Mouse (Mus musculus) liver, adult 2 months (tissue): Measurements from ENCODE around the gene Clic1. TPM values are rescaled to one million over a fixed set of nuclear protein-coding genes. Genes with fewer than 3 reads are reported as not detected.

Experiments
- DNase-seq: peaks from one replicate; pipeline ENCODE4 v3.0.0-alpha.2; 2011; ENCODE audit warnings: low read depth, low spot score; ENCODE audit errors: extremely low read depth
- H3K27ac ChIP-seq: fragments of 200-500 bp; replicated peaks from 2 replicates; pipeline ENCODE4 v1.5.1; 2012; ENCODE audit warnings: low read depth, mild to moderate bottlenecking, control low read depth, inconsistent platforms, low read length; ENCODE audit not compliant: insufficient read depth
- H3K27me3 ChIP-seq: fragments of 200-500 bp; 2 replicates; pipeline ENCODE4 v1.6.1; 2012; ENCODE audit warnings: mild to moderate bottlenecking, moderate library complexity, low read length, inconsistent platforms; ENCODE audit not compliant: control insufficient read depth, insufficient read depth
- H3K36me3 ChIP-seq: fragments of 200-500 bp; 2 replicates; pipeline ENCODE4 v1.6.1; 2012; ENCODE audit warnings: low read length, inconsistent platforms; ENCODE audit not compliant: control insufficient read depth, insufficient read depth
- H3K4me1 ChIP-seq: fragments of 200-500 bp; 2 replicates; pipeline ENCODE4 v1.6.1; 2011; ENCODE audit warnings: low read length; ENCODE audit not compliant: control insufficient read depth, insufficient read depth
- H3K4me3 ChIP-seq: fragments of 200-500 bp; 2 replicates; pipeline ENCODE4 v1.5.1; 2011; ENCODE audit warnings: low read depth, mild to moderate bottlenecking, control low read depth, low read length, moderate library complexity; ENCODE audit not compliant: insufficient read depth
- H3K79me2 ChIP-seq: fragments of 200-500 bp; 2 replicates; pipeline ENCODE4 v1.6.1; 2012; ENCODE audit warnings: inconsistent platforms, mild to moderate bottlenecking, low read length, moderate library complexity; ENCODE audit not compliant: control insufficient read depth, insufficient read depth
- H3K9ac ChIP-seq: fragments of 200-500 bp; 2 replicates; pipeline ENCODE4 v1.6.1; 2012; ENCODE audit warnings: low read depth, mild to moderate bottlenecking, control low read depth, inconsistent platforms, low read length
- CTCF ChIP-seq: fragments of 200-500 bp; IDR thresholded peaks from 2 replicates; pipeline ENCODE4 v1.5.1; 2011; ENCODE audit warnings: low read depth, low read length, control low read depth
- POLR2A ChIP-seq: fragments of 200-500 bp; IDR thresholded peaks from 2 replicates; pipeline ENCODE4 v1.6.1; 2011; ENCODE audit warnings: low read length, control low read depth; ENCODE audit not compliant: insufficient read depth; ENCODE audit errors: extremely low read depth
- WGBS: fragments of 180-500 bp; shearing (Covaris S2); methylation state at CpG from one replicate; pipeline ENCODE4 v1.1.7; 2018; 5-methylcytosine and 5-hydroxymethylcytosine counted together
- polyA plus RNA-seq: library from polyadenylated mRNA; depleted of rRNA; stranded (reverse); fragments of >200 nt; gene quantifications from 2 replicates; pipeline ENCODE4 v1.2.3, GENCODE M21; 2012
- total RNA-seq: library from RNA; depleted of rRNA; stranded (reverse); fragments of >200 nt; gene quantifications from 2 replicates; pipeline ENCODE4 v1.2.3, GENCODE M21; 2014

The Clic1 gene
- total and polyA plus RNA-seq, 2 experiments = 16.8 to 20.3 TPM

DNA sequence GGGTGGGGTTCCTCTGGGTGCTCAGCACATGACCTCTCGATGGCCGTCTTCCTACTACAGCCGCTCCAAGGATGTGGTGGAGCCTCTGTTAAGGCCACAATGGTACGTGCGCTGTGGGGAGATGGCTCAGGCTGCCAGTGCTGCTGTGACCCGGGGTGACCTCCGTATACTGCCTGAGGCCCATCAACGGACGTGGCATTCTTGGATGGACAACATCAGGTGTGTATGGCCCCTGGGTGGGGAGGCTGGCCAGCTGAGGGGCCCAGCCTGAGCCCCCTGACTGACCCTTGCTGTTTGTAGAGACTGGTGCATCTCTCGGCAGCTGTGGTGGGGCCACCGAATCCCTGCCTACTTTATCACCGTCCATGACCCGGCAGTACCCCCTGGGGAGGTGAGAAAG is 37.3 kb upstream of the Clic1 start:
- Histone ChIP-seq H3K27me3 (no peaks in the 10 kb centered on the region), H3K27ac (no peak overlapping the region), H3K9ac (no peak overlapping the region), H3K4me3 (no peak overlapping the region), H3K36me3 (peaks cover 5% of the 10 kb centered on the region; the same call in 1 of the 2 replicates), H3K79me2 (no peaks in the 10 kb centered on the region), H3K4me1 (no peaks in the 10 kb centered on the region)
- no peak for TF ChIP-seq CTCF
- TF ChIP-seq POLR2A = no peak
- no peak for DNase-seq
- WGBS = 89% methylated on average over 13 of the region's 13 CpGs

DNA sequence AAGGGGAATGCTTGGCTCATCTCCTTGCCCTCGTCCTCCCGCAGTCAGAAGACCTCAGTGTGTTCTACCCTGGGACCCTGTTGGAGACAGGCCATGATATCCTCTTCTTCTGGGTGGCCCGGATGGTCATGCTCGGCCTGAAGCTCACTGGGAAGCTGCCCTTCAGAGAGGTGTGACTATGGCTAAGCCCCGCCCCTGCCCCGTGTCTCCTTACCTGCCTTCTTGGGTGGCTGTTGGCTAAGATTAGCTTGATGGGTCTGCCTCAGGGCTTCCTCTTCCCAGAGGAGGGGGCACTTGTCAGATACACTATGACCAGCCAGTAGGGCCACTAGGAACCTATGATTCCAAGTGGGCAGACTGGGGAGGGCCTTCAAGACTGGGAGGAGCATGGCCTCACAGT is 36.5 kb upstream of the Clic1 start:
- no peak overlapping the region for H3K9ac ChIP-seq
- H3K27me3 ChIP-seq = no peaks in the 10 kb centered on the region
- H3K36me3 ChIP-seq = peaks cover 2% of the 10 kb centered on the region; the same call in 1 of the 2 replicates
- H3K79me2 ChIP-seq = no peaks in the 10 kb centered on the region
- H3K4me1 ChIP-seq = no peaks in the 10 kb centered on the region
- no peak for DNase-seq
- WGBS = 87% methylated on average over 6 of the region's 6 CpGs
- no peak overlapping the region for H3K27ac ChIP-seq
- no peak overlapping the region for H3K4me3 ChIP-seq
- TF ChIP-seq POLR2A (no peak), CTCF (no peak)

DNA sequence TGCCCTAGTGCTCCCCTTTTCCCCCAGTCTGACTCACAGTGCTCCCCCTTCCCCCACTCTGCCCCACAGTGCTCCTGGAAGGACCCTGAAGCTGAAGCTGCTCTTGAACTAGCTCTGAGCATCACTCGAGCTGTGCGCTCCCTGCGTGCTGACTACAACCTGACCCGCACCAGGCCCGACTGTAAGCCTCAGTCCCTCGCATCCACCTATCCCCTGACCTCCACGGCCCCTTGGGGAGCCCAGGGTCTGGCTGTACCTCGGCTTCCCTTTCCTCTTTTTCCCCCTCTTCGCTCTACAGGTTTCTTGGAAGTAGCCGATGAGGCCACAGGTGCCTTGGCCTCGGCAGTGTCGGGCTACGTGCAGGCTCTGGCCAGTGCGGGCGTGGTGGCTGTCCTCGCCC is 34.5 kb upstream of the Clic1 start:
- WGBS = 97% methylated on average over 16 of the region's 16 CpGs
- Histone ChIP-seq H3K27me3 (no peaks in the 10 kb centered on the region), H3K9ac (no peak overlapping the region), H3K27ac (no peak overlapping the region), H3K4me1 (no peaks in the 10 kb centered on the region), H3K4me3 (no peak overlapping the region), H3K79me2 (no peaks in the 10 kb centered on the region), H3K36me3 (no peaks in the 10 kb centered on the region; the same call in 1 of the 2 replicates)
- TF ChIP-seq POLR2A (no peak), CTCF (no peak)
- DNase-seq = no peak

DNA sequence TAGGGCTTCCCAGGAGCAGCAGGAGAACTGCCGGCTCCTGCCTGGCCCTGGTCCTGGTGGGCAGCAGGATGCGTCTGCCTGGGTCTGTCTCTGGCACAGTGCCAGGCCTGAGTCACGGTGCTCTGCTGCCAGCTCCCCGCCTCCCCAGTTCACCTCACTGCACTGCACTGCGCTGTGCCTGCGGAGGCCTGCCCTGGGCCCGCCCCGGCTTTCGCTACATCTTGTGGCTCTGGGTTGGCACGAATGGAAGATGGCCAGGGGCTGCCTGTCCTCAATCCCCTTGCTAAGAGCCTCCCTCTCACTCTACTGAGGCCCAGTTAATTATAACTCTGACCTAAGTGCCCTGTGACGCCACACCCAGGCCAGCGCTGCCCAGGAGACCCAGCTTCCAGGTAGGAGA is 33.4 kb upstream of the Clic1 start, which contains the start of gene Vwa7:
Gene Vwa7 (plus strand): TSS at position 204 of the 400 bp plus-strand sequence.
- H3K9ac ChIP-seq = no peak within 1 kb of the TSS
- H3K36me3 ChIP-seq = no peaks in the 10 kb centered on the region; the same call in 1 of the 2 replicates
- no peaks in the 10 kb centered on the region for H3K79me2 ChIP-seq
- H3K4me3 ChIP-seq = no peak within 1 kb of the TSS
- no peak for DNase-seq
- H3K4me1 ChIP-seq = no peaks in the 10 kb centered on the region
- H3K27me3 ChIP-seq = no peaks in the 10 kb centered on the region
- no peak within 1 kb of the TSS for H3K27ac ChIP-seq
- 66% methylated on average over 12 of the region's 12 CpGs for WGBS
- TF ChIP-seq POLR2A (no peak), CTCF (no peak)

DNA sequence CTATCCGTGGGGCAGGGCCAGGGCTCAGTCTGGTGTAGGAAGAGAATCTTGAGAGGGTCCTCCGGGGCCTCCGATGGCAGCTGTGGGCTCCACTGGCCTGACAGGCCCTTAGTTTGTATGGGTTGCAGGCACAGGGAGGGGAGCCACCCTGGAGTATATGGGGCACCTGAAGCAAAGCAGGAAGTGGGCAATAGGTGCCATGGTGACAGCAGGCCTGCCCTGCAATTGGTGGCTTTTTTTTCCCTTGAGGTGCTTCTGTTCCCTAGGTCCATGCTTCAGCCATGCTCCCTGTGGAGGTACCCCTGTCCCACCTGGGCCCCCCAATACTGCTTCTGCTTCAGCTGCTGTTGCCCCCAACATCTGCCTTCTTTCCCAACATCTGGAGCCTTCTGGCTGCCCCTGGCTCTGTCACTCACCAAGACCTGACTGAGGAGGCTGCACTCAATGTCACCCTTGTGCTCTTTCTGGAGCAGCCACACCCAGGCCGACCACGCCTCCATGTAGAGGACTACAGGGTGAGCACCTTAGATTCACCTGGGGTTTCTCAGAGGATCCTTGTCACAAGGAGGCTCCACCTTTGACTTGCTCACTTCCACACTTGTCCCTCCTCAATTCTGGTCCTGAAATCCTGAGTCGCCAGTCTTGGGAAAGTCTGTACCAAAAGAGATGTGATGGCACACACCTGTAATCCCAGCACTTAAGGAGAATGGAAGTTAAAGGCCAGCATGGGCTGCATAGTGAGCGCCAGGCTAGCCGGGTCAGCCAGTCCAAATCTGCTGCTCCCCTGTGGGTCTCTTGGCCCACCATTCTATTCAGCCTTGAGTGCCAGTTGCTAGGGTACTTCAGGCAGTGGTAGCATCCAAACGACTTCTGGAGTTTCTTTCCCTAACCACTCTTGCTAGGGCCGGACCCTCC is 32.7 kb upstream of the Clic1 start:
- no peaks in the 10 kb centered on the region for H3K27me3 ChIP-seq
- H3K36me3 ChIP-seq = no peaks in the 10 kb centered on the region; the same call in 1 of the 2 replicates
- WGBS = 86% methylated on average over 10 of the region's 10 CpGs
- DNase-seq = no peak
- TF ChIP-seq CTCF (no peak), POLR2A (no peak)
- H3K9ac ChIP-seq = no peak overlapping the region
- H3K79me2 ChIP-seq = no peaks in the 10 kb centered on the region
- H3K4me3 ChIP-seq = no peak overlapping the region
- no peak overlapping the region for H3K27ac ChIP-seq
- no peaks in the 10 kb centered on the region for H3K4me1 ChIP-seq

DNA sequence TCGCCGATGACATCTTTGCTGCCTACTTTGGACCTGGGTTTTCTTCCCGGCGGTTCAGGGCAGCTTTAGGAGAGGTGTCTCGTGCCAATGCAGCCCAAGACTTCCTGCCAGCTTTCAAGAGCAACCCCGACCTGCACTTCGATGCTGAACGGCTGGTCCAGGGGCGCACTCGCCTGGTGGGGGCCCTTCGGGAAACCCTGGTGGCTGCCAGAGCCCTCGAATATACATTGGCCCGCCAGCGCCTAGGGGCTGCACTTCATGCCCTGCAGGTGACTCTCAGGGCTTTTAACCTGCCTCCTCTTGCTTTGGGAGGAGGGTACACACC is 32.1 kb upstream of the Clic1 start:
- Histone ChIP-seq H3K36me3 (no peaks in the 10 kb centered on the region; the same call in 1 of the 2 replicates), H3K9ac (no peak overlapping the region), H3K4me3 (no peak overlapping the region), H3K27me3 (no peaks in the 10 kb centered on the region), H3K27ac (no peak overlapping the region), H3K4me1 (no peaks in the 10 kb centered on the region), H3K79me2 (no peaks in the 10 kb centered on the region)
- TF ChIP-seq POLR2A = no peak
- no peak for TF ChIP-seq CTCF
- WGBS = 69% methylated on average over 14 of the region's 14 CpGs
- DNase-seq = no peak
